Mouse (Mus musculus) layer of hippocampus, postnatal 36 days (tissue): ENCODE data around the gene Pik3cg. TPM values are rescaled to one million over a fixed set of nuclear protein-coding genes. Genes with fewer than 3 reads are reported as not detected.
"Not testable (repeated sequence)": the region's sequence is repeated elsewhere in the genome, so short reads cannot be mapped to it uniquely, and the experiment has no call there.

ENCODE experiments used
- DNase-seq, 2 experiments: peaks; one replicate each; pipeline ENCODE4 v3.0.0; 2022
- total RNA-seq, 2 experiments: library from RNA; stranded (reverse); gene quantifications; 2 replicates each; pipeline ENCODE4 v1.2.3; 2021

Pik3cg gene
- 1 to 10 TPM; 4.0 TPM for total RNA-seq

DNA sequence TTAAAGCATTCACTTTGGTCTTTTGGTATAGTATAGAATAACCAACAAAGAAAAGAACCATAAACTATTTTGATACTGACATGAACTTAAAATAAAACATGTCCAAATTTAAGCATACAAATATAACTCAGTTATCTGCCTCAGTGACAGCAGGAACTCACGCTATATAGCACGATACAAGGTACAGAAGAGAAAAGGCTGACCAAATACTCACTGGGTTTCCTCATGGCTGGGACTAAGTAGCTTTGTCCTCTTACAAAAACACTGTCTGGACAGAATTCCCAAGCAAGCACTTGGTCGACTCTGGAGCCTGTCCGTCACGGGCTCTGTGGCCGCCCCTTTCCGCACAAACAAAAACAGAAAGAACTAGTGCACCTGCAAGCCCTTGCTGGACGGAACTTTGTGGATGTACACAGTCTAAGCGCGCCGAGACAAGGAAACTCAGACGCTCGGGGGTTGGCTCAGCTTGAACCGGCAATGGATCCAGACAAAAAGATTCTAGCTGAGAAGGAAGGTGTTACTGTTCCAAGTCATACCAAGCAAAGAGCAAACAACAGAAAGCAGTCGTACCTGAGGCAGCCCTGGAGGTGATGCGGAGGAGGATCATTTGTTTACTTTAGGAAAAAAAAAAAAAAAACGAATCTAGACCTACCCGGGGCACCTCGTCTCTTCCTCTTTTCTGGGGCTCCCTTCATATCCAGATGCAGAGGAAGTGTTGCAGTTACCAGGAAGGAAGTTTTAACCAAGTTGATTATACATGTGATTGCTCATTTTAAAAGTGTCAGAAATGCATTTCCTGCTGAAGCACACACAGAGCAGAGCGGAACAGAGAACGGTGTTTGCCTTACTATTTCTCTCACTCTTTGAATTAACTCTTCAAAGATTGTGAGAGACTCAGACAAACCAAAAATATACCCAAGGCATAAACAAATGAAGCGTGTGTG lies at the start of gene Pik3cg:
Pik3cg (minus strand) TSS at position 712 of the 944 bp plus-strand sequence.
- DNase-seq, result no peak

DNA sequence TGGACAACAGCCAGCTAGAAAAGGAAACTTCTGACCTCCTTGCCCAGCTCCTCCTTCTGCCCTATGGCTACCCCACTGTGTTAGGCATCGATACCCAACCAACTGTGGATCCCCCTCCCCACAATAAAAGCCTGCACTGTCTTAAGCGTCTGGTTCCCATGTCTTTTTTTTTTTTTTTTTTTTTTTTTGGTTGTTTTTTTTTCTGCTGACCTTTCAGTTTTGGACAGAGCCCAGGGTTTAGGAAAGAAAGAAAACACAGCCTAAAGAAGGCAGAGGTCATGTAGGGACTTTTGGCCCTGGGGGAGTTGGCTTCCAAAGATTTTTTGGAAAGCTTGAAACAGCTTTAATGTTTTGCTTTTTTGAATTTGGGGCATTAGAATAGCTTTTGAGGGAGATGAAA lies 40.0 kb upstream of the Pik3cg start:
- no peak for DNase-seq

DNA sequence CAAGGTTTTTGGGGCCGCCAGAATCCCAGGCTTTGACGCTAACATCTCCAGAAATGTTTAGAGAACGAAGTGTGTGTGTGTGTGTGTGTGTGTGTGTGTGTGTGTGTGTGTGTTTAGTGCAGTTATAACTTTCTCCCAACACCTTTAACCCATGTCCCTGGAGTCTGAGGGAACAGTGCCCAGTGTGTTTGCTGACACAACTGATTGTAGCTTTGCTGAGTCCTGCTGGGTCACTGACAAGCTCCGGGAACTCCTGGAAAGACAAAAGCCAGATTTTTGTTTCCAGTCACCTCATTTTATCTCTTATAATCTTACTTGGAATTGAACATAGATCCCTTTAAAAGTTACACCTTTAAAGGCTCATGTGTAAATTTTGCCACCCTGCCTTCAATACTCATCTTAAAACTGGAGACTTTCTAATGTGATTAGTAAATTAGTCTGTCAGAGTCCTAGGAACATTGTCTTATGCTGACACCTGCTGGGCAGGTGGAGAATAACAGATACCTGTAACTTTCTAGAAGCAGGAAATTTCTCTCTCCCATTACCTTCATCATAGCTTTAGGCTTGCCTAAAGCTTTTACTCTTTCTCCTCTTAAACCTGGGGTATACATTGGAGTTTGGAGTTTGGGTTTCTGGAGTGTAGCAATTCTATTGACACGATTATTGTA lies 37.2 kb upstream of the Pik3cg start:
- no peak for DNase-seq

- no peak for DNase-seq
These were observed 35.1 kb upstream of the Pik3cg start for GRCm38 (mm10) chr12:32243586-32243985.

DNA sequence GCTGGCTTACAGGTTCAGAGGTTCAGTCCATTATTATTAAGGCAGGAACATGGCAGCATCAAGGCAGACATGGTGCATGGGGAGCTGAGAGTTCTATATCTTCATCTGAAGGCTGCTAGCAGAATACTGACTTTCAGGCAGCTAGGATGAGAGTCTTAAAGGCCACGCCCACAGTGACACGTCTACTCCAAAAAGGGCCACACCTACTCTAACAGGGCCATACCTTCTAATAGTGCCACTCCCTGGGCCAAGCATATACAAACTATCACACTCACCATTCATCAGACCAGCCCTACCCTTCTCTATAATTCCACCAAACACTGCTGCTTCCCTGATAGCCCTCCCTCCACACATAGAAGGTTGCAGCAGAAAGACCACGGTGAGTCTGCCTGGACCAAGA lies 30.7 kb upstream of the Pik3cg start:
- not testable (repeated sequence) for DNase-seq

GRCm38 (mm10) chr12:32238433-32238832 lies 30.0 kb upstream of the Pik3cg start:
- peak; percentile 3 to 7 for DNase-seq

GRCm38 (mm10) chr12:32237839-32238238 lies 29.4 kb upstream of the Pik3cg start:
- DNase-seq, result no peak

GRCm38 (mm10) chr12:32237139-32237538 lies 28.7 kb upstream of the Pik3cg start:
- DNase-seq, result no peak

GRCm38 (mm10) chr12:32236450-32236849 lies 28.0 kb upstream of the Pik3cg start:
- no peak for DNase-seq

DNA sequence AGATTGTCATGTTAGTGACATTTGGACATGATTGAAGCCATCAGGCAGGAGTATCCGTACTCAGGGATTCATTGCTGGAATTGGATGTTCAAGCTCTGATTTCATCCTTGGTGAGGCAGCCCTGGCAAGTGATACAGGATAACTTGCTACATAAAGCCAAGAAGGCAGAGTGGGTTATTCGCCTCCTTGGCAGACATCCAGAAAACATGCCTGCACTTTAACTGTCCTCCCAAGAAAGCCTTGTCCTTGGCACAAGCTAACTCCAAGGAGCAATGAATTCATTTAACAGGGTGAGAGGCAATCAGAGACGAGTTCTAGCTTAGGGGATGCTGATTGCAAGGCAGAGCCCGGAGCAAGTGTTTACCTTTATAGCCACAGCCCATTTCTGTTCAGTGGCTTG lies 25.4 kb upstream of the Pik3cg start:
- no peak for DNase-seq

DNA sequence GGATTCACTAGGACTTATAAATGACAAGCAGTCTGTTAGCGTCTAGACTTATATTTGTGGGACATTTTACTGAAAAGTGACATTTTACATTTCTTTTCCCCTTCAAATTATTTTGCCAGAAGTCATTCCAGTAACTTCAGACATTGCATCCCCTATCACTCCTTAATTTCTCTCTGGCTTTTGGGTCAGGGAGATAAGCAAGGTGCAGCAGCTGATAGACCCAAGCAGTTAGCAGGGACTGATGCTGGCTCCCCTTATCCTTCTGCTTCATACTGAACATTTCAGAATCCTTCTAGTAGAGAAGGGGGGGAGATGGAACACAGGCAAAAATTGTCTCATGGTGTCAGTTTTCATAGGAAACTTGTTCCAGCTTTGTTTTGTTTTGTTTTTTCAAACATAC lies 22.9 kb upstream of the Pik3cg start:
- DNase-seq, result no peak

DNA sequence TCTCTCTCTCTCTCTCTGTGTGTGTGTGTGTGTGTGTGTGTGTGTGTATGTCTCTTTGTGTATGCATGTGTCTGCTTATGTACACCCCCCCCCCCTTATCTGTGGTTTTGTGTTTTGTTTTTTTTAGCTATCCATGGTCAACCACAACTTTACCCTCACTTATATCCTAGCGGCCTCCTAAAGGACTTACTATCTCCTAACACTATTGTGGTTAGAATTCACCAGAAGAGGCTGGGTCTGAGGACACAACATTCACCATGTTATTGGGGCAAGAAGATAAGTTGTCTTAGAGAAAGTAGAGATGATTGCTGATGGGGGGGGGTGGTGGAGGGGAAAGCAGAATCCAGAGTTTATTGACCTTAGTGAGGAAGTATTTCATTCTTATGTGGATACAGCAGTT lies 15.2 kb upstream of the Pik3cg start:
- DNase-seq, result no peak

- DNase-seq, result no peak
These were observed 14.4 kb upstream of the Pik3cg start for GRCm38 (mm10) chr12:32222758-32223385.

DNA sequence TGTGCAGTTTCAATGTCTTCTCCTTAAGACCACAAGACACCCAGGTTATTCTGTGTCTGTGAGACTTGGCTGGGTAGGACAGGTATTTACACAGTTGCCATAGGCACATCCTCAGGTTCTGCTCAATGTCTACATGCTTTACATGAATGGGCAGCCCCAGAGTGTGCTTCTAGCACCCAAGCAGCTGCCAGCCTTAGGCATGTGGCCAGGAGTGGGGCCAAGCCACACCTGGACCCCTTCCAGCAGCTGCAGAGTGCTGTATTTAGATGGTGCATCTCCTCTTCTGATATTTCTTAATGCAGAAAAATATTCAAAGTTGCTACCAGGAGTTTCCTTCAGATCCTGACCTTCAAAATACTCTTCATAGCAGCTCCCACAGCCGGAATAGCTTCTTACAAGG lies 11.9 kb upstream of the Pik3cg start:
- no peak for DNase-seq

DNA sequence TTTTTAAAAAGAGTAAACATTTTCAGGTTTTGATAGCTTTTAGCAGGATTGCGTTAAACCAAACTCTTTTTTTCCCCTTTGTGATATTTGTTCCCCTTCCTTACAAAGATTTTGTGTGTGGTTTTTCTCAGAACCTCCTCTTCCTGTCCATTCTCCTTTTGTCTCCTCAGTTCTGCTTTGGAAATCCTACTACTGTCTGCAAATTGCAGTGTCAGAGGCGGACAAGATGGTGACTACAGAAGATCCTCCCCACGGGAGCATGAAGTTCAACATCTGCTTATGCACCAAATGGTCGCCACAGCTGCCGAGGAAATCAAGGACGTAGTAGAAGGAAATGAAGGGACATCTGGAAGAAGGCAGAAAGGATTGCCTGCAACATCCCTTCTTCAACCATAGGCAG lies 6.7 kb upstream of the Pik3cg start:
- DNase-seq, result no peak

DNA sequence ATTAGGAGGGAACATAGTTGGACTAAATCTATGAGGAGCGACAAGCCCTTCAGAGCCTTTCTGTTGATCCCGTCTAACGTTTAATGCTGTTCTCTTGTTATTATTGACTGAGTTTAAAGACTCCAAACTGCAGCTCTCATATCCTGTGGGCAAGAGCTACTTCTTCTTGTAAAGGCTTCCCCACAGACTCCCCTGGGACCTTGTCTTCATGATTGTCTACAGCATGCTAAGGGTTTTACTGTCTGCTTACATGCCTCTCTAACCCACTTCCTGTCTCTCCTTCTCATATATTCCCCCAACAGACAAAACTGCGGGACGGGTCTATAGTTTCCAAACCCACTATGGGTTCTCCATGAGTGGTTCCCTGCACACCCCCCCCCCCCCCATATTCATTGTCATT lies 4.2 kb upstream of the Pik3cg start:
- no peak for DNase-seq

- no peak for DNase-seq
These were observed 3.7 kb upstream of the Pik3cg start for GRCm38 (mm10) chr12:32212156-32212555.

GRCm38 (mm10) chr12:32211257-32211656 lies 2.8 kb upstream of the Pik3cg start:
- DNase-seq, result no peak

- DNase-seq, result no peak
These were observed 492 bp upstream of the Pik3cg start for GRCm38 (mm10) chr12:32208951-32209350.

GRCm38 (mm10) chr12:32207141-32207540 lies 1.3 kb downstream of the Pik3cg start:
- DNase-seq, result no peak

GRCm38 (mm10) chr12:32203695-32204094 lies 4.8 kb downstream of the Pik3cg start:
- no peak for DNase-seq

DNA sequence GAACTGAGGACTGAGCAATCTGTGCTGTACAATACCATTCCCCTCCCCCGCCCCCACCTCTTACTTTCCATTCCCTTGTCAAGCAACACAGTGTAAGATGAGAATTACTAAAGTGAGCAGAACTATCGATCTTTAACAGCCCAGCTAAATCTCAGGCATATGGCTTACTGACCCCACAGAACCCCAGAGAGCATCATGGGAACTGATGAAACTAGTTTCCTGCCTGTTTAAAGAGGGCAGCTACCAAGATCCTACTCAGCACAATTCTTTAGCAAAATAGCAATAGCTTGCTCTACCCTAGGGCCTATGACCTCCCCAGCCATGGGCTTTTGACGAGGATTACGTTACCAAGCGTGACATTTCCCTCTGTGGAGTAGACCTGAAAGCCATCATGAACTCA lies 5.9 kb downstream of the Pik3cg start:
- no peak for DNase-seq

- DNase-seq, result no peak
These were observed 6.5 kb downstream of the Pik3cg start for GRCm38 (mm10) chr12:32201932-32202331.
